Mouse (Mus musculus) thymus, adult 18-20 months (tissue): ENCODE results near the gene St6galnac4.

Experiments
- DNase-seq, 2 experiments: peaks; one replicate each; pipeline ENCODE4 v3.0.0; 2022; ENCODE audit warnings: mixed read lengths in 2 of 2

The St6galnac4 gene

DNA sequence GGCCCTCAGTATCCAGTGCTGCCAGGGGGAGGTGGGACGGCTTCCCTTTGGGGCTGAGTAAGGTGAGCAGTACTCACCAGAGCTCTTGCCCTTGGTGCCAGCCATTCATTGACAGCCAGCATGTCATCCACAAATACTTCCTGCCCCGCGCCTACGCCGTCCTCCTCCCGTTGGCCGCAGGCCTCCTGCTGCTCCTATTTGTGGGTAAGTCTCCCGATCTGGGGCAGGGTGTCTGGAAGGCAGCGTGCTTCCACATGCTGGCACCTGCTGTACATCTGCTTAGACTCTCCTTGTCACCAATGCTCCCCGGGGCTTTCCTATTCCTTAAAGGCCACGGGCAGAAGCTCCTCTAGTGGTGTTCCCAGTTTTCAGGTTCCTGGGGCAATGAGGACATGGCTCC is 14.7 kb upstream of the St6galnac4 start:
- no peak for DNase-seq

DNA sequence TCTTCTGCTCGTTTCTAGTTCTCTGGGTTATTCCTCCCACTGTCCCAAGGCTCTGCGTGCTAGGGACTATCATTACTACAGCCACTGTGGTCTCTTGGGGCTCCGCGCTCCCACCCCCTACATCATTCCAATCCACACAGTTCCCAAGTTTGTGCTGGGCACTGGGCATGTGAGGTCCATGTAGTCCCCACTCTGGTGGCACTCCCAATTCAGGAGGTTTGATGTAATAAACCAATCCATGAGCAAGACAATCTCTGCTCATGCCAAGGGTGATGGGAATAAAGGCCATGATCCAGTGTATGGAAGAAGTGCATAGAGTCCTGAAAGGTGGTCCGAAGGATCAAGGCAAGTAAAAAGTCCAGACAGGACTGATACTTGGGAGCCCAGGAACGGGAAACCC is 12.4 kb upstream of the St6galnac4 start, which contains the start of gene Pip5kl1:
Gene Pip5kl1 (plus strand): TSS at position 301 of the 400 bp plus-strand sequence.
- no peak for DNase-seq

DNA sequence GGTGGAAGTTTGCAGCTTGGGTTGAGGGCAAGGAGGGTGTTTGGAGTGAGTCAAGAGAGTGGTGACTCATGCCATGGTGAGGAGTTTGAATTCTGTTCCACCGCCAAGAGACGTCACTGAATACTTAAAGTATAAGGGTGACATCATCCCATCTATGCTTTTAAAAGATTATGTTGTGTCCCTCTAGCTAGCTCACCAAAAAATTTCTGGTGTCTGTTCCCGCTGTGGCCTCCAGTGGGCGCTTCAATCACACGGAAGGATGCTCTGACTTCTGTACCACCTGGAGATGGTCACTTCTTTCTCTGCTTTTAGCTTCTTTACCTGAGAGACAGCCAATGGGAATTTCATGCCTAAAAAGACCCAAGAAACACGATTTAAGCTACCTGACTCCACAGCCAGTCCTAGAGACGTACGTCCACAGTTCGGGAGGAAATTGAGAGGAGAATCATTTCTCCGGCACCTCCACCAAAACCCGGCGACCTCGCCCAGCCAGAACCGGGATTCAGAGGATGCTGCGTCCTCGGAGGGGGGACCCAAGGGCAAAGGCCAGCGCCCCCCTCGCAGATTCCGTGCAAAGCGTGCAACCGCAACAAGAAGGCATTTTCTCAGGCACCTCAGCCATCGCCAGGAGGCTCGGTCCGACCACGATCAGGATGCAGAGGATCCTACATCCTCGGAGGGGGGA is 11.9 kb upstream of the St6galnac4 start:
- DNase-seq = no peak

DNA sequence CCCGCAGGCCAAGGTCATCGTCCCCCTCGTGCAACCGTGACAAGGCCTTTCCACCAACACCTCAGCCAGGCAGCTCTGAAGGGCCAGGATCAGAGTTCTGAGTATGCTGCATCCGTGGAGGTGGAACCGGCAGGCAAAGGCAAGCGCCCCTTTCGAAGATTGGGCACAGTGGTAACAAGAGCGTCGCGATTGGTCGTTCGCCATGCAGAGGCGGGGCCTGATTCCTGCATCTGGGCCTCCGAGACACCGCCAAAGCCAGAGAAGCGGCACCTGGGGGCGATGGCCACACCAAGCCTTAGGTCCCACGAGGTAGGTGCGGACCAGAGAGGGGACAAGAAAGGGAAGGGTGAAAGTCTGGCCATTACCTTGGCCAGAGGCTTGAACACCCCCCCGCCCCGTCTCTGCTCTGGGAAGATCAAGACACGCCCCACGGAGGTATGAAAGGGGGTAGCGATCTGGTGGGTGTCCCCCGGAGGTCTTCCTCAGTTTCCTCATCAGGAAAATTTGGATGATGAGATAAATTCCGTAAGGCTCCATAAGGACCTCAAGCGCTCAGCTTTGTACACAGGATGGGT is 11.2 kb upstream of the St6galnac4 start, which contains the start of gene 9430097D07Rik:
Gene 9430097D07Rik (minus strand): TSS at position 99 of the 575 bp plus-strand sequence.
- peak in 1 of 2 experiments; percentile 32 for DNase-seq

DNA sequence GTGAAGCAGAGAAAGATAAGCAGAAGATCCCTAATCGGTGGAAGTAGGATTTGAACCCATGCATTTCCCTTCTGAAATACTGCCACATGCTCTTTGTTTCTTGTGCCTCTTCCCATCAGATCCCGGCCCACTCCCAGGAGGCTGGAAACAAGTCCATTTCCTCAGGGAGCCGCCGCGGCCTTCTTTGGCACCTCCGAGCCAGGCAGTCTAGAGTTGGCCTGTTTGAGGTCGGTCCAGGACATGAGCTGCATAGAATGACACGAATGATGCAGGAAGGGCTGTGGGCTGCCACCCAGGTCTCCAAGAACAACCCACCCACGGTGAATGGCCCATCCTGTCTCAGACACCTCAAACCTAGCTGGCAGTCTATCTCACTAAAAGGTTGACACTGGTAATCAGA is 10.4 kb upstream of the St6galnac4 start:
- no peak for DNase-seq

DNA sequence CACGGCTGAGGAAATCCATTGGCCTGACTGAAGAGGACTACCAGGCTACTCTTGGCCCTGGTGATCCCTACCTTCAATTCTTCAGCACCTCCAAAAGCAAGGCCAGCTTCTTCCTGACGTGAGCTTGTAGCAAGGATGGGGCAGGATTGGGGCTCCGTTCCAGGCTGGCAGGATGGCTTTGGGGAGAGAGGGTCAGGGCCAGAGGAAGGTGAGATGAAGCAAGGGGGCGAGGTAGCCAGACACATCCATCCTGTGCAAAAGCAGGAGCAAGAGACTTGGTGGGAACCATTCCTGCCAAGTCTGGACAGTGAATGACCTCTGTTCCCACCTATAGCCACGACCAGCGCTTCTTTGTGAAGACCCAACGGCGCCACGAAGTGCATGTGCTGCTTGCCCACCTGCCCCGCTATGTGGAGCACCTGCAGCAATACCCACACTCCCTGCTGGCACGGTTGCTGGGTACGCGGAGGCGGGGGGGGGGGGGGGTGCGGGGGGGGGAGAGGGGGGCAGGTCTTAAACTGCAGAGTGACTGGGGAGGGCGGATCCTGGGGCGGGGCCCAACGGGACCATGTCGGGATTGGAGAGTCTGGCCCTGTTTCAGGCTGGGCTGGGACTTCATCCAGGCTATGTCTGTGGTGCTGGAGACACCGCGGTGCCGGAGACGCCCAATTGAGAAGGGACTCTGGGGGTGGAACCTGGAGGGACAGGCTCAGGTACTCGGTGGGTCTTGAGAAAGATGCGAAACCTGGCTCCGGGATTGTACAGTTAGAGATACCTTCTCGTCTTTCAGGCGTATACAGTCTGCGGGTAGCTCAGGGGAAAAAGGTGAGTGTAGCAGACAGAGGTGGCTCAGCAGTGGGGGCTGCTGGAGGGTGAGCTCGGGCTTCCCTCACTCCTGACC is 8.5 kb upstream of the St6galnac4 start:
- no peak for DNase-seq

DNA sequence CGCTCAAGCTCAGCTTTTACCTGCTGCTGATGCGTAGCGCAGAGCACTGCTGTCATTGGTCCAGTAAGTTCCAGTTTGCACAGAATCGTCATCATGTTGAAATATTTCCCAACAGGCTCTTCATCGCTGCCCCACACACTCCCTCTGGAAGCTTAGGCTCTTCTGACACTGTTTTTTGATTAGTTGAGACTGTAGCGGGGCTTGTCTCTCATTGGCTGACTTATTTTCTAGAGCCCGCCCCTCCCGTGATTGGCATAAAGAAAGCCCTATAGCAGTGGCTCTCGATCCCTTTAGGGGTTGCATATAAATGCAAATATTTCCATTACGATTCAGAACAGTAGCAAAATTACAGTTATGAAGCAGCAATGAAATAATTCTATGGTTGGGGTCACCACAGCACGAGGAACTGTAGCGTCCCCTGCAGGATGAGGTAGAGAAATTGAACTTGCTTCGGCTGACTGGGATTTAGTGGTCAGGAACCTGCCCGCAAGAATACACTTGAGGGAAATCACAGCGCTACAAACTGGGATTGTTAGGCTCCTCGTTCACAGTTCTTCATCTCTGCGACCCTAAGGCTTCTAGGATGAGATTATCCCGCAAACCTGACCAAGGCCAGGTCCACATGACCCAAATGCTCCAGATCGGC is 5.3 kb upstream of the St6galnac4 start:
- DNase-seq = no peak

DNA sequence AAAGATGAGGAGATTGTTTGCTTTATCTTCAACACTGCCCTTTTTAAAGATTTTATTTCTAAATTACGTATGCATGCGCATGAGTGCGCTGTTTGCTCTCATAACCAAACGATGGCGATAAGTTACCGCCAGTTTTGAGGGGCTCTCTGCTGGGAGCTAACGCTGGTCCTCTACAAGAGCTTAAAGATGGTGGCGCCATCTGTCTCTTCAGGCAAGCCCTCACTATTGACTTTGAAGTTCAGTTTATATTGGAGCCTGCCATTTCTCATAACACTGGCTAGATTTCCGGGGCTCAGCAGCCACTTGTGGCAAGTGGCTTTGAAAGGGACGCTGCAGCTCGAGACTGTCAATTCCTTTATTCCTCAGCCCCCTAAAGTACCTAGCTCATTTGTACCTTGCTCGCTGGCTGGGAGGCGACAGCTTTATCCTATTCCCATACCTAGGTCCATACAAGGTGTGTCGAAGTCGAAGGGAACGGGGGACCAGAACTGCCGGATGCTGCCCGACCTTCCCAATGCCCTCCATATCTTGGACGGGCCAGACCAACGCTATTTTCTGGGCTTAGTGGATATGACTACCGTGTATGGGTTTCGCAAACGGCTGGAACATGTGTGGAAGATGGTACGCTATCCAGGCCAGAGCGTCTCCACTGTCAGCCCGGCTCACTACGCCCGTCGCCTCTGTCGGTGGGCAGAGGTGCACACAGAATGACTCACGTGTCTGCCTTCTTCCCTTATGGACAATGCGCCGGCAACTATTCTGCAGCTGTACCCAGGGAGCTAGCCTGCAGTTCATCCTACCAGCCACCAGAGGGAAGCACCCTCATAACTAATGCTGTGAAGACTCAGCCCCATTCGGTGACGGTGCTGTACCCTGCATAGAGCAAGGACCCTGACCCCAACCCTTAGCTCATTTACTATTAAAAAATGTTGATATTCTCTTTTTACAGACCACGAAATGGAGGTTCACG is 3.8 kb upstream of the St6galnac4 start:
- DNase-seq = peak; percentile 54 to 65

DNA sequence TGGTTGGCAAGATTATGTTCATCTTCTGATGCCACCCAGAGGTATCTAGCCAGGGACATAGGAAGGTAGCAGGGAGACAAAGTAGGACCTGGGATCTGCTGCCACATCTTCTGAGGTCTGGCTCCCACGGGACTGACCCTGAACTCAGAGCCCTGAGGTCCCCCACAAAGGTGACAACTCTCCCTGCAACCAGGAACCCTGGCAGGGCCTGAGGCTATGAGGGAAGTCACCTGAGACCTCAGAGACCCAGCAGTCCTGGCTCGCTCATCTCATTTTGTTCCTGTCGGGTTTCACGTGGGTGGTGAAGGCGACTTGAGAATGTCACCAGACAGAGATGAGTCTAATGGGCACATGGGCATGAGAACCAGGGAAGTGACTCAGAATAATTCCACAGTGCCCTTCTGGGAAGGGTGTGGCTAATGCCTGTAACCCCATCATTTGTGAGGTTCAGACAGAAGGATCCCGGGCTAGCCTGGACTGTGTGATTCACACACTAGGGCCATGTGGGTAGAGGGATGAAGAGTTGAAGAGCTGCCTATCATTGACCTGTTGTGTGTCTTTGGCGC is 1.7 kb upstream of the St6galnac4 start:
- DNase-seq = no peak

DNA sequence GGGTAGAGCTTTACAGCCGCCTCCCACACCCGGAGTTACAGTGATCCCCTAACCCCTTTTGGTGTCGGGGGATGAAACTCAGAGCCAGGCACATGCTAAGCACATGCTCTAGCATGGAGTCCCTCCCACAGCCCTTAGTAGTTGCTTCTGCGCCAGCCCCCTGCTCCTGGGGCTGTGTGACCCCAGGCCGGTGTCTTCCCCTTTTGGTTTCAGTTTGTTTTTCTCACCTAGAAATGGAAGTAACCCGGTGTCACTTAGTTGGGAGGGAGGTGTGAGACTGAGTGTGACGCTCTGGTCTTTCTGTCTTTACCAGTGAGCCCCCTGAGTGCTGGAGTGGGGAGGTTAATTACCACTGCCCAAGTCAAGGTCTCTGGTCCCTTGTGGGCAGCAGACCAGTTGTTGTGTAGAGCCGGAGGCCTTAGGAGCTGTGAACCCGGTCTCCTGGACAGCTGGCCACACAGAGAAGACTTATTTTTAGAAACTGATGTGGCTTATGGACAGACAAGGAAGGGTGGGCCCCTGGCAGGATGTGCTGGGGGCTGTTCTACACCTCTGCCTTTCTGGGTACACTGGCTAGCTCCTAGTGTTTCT is 931 bp downstream of the St6galnac4 start:
- DNase-seq = no peak

DNA sequence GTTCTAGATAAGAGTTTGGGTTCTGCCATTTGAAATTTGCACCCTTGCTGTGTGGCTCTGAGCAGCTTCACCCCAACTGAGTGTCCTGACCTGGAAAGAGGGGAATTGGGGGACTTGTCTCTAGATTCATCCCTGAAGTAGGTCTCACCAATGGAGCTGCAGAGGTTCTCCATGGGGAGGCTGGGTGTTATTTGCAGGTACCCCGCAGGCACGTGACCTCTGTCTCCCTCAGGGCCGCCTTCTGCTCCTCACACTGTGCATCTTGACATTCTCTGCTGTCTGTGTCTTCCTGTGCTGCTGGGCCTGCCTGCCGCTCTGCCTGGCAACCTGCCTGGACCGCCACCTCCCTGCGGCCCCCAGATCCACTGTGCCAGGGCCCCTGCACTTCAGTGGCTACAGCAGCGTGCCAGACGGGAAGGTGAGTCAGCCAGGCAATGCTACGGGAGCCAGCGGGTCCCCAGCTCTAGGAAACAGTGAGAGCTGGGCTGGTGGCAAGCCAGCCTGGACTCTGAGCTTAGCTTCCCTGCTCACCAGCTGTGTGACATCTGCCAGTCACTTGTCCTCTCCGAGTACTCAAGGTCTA is 2.4 kb downstream of the St6galnac4 start:
- no peak for DNase-seq

DNA sequence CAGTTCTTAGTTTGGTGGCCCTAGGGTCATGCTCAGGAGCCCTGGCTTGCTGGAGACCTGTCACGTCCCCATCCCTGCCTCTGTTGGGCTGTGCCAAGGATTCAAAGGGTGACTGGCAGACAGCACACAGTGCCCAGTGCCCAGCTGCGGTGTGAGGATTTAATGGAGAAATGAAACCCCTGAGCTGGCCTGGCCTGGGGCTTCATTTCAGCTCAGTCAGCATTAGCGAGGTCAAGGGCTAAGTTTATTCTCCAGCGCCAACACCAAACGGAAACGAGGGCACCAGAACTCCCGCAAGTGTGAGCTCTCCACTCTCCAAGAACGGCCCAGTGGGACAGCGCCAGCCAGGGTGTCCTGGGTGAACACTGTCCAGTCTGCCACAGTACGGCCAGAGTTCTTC is 3.3 kb downstream of the St6galnac4 start:
- no peak for DNase-seq

DNA sequence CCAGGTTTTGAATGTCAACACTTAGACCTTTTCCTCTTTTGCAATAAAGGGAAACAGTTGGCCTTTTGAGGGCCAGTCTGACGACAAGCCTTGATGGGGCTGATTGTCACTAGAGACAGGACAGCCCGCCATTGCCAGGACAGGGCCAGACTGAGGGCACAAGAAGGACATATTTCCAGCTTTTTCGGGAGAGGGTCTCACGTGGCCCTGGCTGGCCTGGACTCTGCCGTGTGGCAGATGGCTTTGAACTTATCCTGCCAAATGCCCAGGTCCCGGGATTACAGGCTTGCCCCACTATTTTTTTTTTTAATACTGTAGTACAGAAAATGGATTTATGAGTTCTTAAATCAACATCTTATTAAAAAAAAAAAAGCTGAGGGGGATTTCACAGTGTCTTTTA is 4.4 kb downstream of the St6galnac4 start:
- no peak for DNase-seq

DNA sequence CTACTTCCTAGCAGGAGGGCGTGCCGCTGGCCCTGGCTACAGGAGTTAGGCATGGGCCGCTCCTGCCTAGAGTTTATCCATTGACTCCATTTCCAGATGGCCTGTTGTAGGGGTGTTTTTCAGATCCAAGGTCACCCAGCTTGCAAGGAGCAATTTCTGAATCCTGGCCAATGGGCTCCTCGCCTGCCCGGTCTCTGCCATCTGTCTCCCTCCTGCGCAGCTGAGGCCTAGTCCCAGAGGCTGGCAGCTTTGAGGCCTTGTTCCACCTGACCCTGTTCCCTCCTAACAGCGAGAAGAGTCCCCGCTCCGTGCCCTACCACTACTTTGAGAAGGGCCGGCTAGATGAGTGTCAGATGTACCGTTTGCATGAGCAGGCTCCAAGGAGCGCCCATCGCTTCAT is 9.8 kb downstream of the St6galnac4 start:
- DNase-seq = no peak

DNA sequence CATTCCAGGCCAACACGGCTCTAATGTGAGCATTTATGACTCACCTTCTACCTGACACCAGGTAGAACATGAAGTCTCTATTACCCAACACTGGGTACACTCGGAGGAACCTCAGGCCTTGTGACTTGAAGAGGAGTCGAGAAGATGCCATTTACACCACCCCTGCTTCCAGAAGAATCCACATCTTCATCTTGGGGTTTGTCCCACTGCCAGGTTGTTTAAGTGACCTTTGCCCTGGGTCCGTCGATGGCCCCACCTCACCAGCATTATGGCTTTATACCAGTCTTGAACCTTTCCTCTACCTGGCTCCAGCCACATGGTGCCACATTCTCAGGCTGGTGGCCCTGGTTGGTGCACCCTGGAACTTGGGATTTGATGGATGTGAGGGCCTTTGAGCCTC is 10.4 kb downstream of the St6galnac4 start:
- no peak for DNase-seq

DNA sequence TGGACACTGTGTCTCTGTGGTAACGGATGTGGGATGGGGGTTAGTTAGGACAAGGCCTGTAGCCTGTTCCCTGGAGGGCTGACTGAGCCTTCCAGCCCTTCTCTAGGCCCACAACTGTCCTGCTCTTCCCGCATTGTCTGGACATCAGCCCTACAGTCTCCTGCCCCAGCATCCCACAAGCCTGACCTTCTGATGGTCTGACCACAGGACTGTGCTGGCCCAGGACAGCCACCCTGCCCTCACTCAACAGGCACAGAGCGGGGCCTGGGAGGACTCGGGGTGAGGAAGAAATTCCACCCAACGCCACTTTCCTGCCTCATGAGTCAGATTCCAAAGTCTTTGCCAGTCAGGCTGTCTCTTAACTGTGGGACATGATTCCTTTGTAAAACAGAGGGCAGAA is 10.8 kb downstream of the St6galnac4 start:
- no peak for DNase-seq

DNA sequence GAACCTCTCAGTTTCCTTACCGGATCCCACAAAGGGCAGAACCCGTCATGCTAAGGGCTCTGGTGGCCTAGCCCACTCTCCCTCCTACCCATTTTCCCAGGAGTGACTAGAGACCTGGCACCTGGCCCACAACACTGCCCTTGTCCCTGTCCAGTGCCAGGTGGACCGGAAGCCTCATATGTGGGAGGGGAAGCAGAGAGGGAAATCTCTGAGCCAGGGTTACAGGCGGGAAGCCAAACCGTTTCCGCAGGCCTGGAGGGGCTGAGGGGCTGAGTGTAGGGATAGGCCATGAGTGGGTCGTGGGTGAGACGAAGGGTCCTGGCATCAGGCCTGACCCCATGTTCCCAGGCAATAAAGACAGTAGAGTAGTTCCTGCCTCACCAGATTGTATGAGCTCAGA is 11.6 kb downstream of the St6galnac4 start:
- DNase-seq = no peak

DNA sequence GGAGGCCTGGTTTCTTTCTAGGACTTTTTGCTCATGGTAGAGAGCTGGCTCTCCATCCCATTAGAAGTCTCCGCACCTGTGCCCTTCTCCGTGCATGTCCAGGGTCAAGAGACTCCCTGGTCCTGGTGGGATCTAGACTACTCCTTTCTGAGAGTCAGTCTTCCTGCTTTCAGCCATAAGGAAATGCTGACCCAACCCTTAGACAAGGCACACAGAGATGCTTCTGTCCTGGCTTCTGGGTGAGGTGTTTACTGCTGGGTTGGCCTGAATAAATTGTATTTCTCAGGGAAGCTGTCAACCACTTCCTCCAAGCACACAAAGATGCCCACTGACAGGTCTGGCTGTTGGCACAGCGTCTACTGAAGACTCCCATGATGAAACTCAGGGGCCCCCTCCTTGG is 12.5 kb downstream of the St6galnac4 start, which contains the start of gene St6galnac6:
Gene St6galnac6 (plus strand): TSS at position 301 of the 400 bp plus-strand sequence.
- DNase-seq = no peak

DNA sequence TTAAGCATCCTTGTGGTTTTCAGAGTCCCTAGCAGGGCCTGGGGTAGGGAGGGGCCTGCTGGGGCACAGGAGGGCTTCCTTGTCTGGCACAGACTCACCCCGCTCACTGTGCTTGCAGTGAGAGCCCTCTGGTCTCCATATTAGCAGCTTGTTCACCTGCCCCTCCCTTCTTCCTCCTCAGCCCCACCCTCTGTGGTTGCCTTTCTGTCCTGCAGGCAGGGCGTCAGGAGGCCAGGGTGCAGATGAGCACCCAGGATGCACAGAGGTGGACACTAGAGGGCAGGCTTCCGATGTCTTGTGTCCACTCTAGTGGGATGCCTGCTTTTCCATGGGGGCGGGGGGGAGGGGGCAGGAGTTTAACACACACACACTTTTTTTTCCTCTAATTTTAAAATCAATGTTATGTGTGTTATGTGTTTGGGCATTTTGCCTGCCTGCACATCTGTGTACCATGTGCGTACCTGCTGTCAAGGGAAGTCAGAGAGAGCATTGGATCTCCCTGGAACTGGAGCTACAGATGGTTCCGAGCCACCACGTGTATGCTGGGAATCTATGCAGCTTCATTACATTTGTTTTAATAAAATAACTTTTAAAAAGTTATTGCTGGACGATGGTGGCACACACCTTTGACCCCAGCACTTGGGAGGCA is 14.6 kb downstream of the St6galnac4 start:
- DNase-seq = no peak

DNA sequence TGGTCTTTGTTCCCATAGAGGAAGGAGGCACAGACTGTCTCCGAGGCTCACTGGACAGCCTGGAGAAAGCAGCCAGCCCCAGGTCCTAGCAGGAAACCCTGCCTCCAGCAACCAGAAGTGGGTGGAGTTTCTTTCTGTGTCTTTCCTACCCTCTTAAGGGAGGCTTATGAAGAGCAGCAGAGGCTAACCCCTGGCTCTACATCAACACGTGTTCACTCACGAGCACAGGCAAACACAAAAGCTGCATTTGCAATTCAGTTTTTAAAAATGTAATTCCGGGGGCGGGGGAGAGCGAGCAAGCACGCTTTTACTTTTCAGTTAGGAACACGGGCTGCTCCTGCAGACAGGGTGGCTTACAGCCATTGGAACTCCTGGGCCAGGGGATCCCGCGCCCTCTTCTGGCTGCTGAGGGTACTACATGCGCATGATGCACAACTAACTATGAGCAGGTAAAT is 15.7 kb downstream of the St6galnac4 start:
- peak; percentile 65 to 68 for DNase-seq
